Mouse (Mus musculus) stomach, embryonic 14.5 days (tissue): ENCODE results near the gene Tmem186. TPM values are rescaled to one million over a fixed set of nuclear protein-coding genes. Genes with fewer than 3 reads are reported as not detected.
A peak's percentile ranks its signal among the peaks of the same experiment; 100 is the strongest.

Experiments
- ATAC-seq: fragments of 200-750 bp; cut with Nextera tagmentation; 2 replicates; pipeline ENCODE4 v1.8.0; 2017; ENCODE audit warnings: low read depth, moderate TSS enrichment; ENCODE audit not compliant: insufficient number of reproducible peaks, insufficient read depth, low FRiP score
- H3K27ac ChIP-seq: fragments of 300-500 bp; sonication (generic); 2 replicates; pipeline ENCODE4 v1.5.1; 2014; ENCODE audit warnings: mild to moderate bottlenecking, low read length, moderate library complexity, mixed read lengths
- H3K27me3 ChIP-seq: fragments of 300-500 bp; sonication (generic); 2 replicates; pipeline ENCODE4 v1.6.1; 2014; ENCODE audit warnings: low read length, control low read depth, mixed read lengths; ENCODE audit not compliant: control insufficient read depth, insufficient read depth
- H3K36me3 ChIP-seq: fragments of 300-500 bp; sonication (generic); 2 replicates; pipeline ENCODE4 v1.6.1; 2014; ENCODE audit warnings: mild to moderate bottlenecking, control low read depth, low read length, moderate library complexity, mixed read lengths; ENCODE audit not compliant: control insufficient read depth, insufficient read depth
- H3K4me1 ChIP-seq: fragments of 300-500 bp; sonication (generic); 2 replicates; pipeline ENCODE4 v1.6.1; 2014; ENCODE audit warnings: low read length, control low read depth, mixed read lengths; ENCODE audit not compliant: control insufficient read depth, insufficient read depth
- H3K4me2 ChIP-seq: fragments of 300-500 bp; sonication (generic); replicated peaks from 2 replicates; pipeline ENCODE4 v1.6.1; 2014; ENCODE audit warnings: low read depth, low read length, control low read depth
- H3K4me3 ChIP-seq: fragments of 300-500 bp; sonication (generic); 2 replicates; pipeline ENCODE4 v1.5.1; 2014; ENCODE audit warnings: low read depth, low read length, control low read depth
- H3K9ac ChIP-seq: fragments of 300-500 bp; sonication (generic); replicated peaks from 2 replicates; pipeline ENCODE4 v1.6.1; 2014; ENCODE audit warnings: low read depth, mild to moderate bottlenecking, control low read depth, low read length, moderate library complexity, mixed read lengths
- H3K9me3 ChIP-seq: fragments of 300-500 bp; sonication (generic); 2 replicates; pipeline ENCODE4 v1.6.1; 2016; ENCODE audit warnings: low read depth, low read length, control low read depth; ENCODE audit not compliant: control insufficient read depth
- WGBS: fragments of 180-500 bp; shearing (Covaris S2); extraction: QIAGEN DNeasy Blood & Tissue Kit; methylation state at CpG from one replicate; pipeline ENCODE4 v1.1.7; 2014; 5-methylcytosine and 5-hydroxymethylcytosine counted together
- polyA plus RNA-seq: library from polyadenylated mRNA; unstranded; fragments of >200 nt; fragmentation: Nextera tagmentation; extraction: Ambion mirVana; gene quantifications from 2 replicates; pipeline ENCODE4 v1.2.1, GENCODE M21; 2014

The Tmem186 gene
- polyA plus RNA-seq: 12.1 and 12.3 TPM in 2 replicates

DNA sequence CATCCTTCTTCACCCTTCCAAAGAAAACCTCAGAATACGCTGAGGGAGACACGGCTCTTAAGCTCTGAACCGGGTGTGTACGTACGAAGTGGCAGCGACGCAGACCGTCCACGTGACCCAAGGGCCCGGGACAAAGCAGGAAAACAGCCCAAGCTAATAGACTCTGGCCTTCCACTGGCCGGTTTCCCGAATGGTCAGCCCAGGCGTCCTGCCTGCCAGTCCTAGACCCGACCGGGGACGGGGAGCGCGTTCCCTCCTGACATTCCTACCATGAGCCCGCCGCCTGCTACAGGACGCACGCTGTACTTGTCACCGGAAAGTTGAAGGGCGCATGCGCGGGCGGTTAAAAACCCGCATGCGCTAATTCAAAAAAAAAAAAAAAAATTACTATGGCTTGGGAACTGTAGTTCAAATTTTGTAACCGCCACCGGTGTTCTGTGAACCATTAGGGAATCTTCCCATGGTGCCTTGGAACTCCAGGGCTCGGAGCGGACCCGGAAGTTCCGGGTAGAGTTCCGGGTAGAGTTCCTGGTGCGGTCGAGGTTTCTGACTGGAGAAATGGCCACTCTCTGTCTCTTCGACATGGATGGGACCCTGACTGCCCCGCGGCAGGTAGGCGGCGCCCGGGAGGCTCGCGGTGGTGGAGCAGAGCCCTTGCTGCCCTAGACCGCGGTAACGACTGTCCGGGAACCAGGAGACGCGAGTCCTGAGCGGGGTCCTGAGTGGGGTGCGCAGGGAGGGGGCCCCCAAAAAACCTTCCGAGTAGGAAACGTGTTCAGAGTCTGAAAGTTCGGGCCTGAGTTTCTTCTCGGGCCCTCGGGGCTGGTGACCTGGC lies at the start of gene Tmem186, which contains the start of gene Pmm2:
Tmem186 (minus strand) TSS at position 496 of the 835 bp plus-strand sequence.
Pmm2 (plus strand) TSS at position 458 of the 835 bp plus-strand sequence.
- Histone ChIP-seq H3K4me1 (peaks cover 12% of the 10 kb centered on the region), H3K4me3 (peak within 1 kb of the TSS; percentile 85), H3K27ac (peak within 1 kb of the TSS; percentile 68), H3K36me3 (peaks cover 7% of the 10 kb centered on the region), H3K9ac (peak within 1 kb of the TSS; percentile 75), H3K4me2 (peak within 1 kb of the TSS; percentile 74), H3K9me3 (no peaks in the 10 kb centered on the region), H3K27me3 (no peaks in the 10 kb centered on the region)
- ATAC-seq: peak; percentile 91
- WGBS: under 1% methylated on average over 59 of the region's 59 CpGs

DNA sequence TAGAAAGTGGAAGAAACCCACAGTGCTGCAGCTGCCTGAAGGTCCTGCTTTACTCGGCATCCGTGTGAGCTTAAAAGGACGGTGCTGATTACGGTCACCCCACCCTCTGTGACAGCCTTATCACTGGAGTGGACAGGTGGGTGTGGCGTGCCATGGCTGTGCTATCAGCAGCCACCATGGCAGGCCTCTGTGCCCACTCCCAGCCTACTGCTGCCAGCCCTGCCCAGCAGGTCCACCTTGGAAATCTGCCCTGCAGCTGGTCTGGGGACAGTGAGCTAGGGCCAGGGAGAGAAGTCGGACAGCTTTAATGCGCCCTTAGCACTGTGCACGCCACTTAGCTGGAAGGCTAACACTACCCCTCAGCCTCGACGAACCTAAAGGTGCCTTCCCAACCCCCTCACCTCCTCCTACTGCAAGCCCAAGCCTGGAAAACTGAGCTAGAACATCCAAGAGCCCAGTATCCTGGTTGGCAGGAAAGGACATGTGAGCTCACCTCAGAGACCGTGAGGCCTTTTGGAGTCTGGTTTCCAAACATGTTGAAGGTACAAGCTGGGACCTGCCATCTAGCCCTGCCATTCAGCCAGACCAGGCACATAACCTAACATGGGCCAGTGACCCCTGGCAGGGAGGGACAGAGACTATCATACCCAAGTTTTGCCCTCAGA lies 49.5 kb upstream of the Tmem186 start:
- no peak overlapping the region for H3K4me2 ChIP-seq
- H3K9me3 ChIP-seq: no peaks in the 10 kb centered on the region
- WGBS: 66% methylated on average over 11 of the region's 11 CpGs
- no peak overlapping the region for H3K9ac ChIP-seq
- no peaks in the 10 kb centered on the region for H3K27me3 ChIP-seq
- H3K36me3 ChIP-seq: peaks cover 34% of the 10 kb centered on the region
- no peak overlapping the region for H3K4me3 ChIP-seq
- H3K4me1 ChIP-seq: 0 out of 2 replicates have a peak, but pooled peaks cover 5% of the 10 kb centered on the region
- H3K27ac ChIP-seq: no peak overlapping the region
- peak; percentile 76; the same call in 1 of the 2 replicates for ATAC-seq

DNA sequence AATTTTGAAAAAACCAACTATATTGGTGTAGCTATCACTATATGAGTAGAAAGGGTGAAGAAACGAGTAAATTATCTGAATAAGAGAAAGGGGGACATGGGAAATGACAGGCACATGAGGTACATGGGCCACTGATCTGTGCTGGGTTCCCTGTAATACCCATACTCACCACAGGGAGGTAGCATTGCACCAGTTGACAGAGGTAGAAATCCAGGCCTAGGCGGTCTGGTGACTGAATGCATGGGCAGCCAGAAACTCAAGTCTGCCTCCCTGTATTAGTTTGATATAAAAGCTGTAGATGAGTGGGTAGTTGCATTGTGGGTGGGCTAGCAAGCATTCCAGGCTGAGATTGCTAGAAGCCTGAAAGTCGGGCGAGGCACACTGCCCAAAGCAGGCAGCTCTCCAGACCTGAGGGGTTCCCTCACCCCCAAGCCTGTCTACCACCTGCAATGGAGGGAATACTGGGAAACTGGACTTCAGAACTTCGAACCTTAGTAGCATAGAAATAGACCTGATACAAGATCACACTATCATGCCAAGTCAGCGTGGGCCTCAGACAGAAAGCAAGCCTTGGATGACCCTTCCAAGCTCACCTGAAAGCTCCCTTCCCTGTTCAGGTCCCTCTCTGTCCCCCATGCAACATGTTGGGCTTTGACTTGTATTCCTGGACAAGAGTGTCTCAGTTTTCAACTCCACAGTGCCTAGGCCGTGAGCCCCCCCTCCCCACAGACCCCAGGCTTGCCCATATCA lies 48.8 kb upstream of the Tmem186 start:
- Histone ChIP-seq H3K27ac (no peak overlapping the region), H3K9ac (no peak overlapping the region), H3K4me2 (no peak overlapping the region), H3K27me3 (no peaks in the 10 kb centered on the region), H3K4me3 (no peak overlapping the region), H3K4me1 (0 out of 2 replicates have a peak, but pooled peaks cover 5% of the 10 kb centered on the region), H3K9me3 (no peaks in the 10 kb centered on the region), H3K36me3 (peaks cover 27% of the 10 kb centered on the region)
- 70% methylated on average over 7 of the region's 7 CpGs for WGBS
- ATAC-seq: peak; percentile 7; the same call in 1 of the 2 replicates

DNA sequence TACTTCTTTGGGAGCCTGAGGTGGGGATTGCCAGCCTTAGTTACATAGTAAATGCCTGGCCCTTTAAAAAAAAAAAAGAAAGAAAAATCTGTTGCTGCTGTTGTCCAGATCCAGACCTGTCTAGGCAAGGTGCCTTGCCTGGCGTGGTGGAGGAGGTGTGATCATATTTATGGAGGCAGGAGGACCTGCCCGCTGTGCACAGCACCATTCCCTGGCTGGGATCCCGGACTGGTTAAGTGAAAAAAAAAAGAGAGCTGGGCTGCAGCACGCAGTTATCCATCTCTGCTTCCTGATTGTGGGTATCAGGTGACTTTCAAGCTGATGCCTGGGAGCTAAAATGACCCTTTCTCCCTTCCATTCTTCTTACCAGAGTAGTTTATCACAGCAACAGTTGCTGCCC lies 47.6 kb upstream of the Tmem186 start:
- 58% methylated on average over 4 of the region's 4 CpGs for WGBS
- 0 out of 2 replicates have a peak, but pooled peaks cover 5% of the 10 kb centered on the region for H3K4me1 ChIP-seq
- H3K27me3 ChIP-seq: no peaks in the 10 kb centered on the region
- no peaks in the 10 kb centered on the region for H3K9me3 ChIP-seq
- H3K4me2 ChIP-seq: no peak overlapping the region
- H3K9ac ChIP-seq: no peak overlapping the region
- H3K4me3 ChIP-seq: no peak overlapping the region
- ATAC-seq: no peak
- no peak overlapping the region for H3K27ac ChIP-seq
- peaks cover 17% of the 10 kb centered on the region for H3K36me3 ChIP-seq

DNA sequence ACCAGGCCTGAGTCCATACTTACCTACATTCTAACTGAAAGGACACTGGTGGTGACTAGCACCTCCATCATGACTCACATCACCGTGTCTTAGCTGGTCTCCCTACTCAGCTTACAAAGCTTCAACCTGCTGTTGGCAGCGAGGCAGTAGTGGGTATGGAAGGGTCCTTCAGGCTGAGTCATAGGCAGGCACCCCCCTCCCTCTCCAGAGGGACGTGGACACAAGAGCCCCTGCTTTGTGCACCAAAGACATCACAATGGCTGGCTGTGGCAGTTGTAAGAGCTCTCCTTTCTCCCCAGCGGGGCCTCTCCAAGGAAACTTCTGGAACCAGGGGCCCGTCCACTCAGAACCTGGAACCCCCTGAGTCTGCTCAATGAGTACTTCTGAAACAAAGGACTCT lies 43.0 kb upstream of the Tmem186 start, which contains the start of gene Gm5767:
Gm5767 (plus strand) TSS at position 301 of the 400 bp plus-strand sequence.
- ATAC-seq: no peak
- Histone ChIP-seq H3K4me1 (no peaks in the 10 kb centered on the region), H3K36me3 (no peaks in the 10 kb centered on the region; the same call in 1 of the 2 replicates), H3K9ac (no peak within 1 kb of the TSS), H3K27me3 (no peaks in the 10 kb centered on the region), H3K27ac (no peak within 1 kb of the TSS), H3K4me2 (no peak within 1 kb of the TSS), H3K9me3 (no peaks in the 10 kb centered on the region), H3K4me3 (no peak within 1 kb of the TSS)
- 76% methylated on average over 5 of the region's 5 CpGs for WGBS

DNA sequence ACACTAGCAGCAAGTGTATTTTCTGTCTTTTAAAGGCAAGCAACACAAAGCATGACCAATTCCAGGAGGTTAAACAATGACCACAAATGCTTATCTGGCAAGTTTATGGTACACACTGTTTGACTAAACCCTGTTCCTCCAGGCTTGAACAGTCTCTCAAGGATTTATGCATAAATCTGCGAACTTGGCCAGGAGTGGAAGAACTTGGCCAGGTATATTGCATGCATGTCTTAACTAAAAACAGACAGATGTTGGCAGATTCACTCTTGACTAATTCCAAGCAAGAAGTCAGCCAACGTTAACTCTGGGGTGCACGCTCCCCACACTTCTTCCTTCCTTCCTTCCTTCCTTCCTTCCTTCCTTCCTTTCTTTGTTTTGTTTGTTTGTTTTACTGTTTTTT lies 42.3 kb upstream of the Tmem186 start:
- no peak for ATAC-seq
- no peaks in the 10 kb centered on the region for H3K27me3 ChIP-seq
- H3K9me3 ChIP-seq: no peaks in the 10 kb centered on the region
- no peak overlapping the region for H3K27ac ChIP-seq
- H3K4me2 ChIP-seq: no peak overlapping the region
- WGBS: 78% methylated on average over 3 of the region's 3 CpGs
- no peaks in the 10 kb centered on the region for H3K36me3 ChIP-seq
- H3K4me3 ChIP-seq: no peak overlapping the region
- H3K4me1 ChIP-seq: no peaks in the 10 kb centered on the region
- H3K9ac ChIP-seq: no peak overlapping the region

DNA sequence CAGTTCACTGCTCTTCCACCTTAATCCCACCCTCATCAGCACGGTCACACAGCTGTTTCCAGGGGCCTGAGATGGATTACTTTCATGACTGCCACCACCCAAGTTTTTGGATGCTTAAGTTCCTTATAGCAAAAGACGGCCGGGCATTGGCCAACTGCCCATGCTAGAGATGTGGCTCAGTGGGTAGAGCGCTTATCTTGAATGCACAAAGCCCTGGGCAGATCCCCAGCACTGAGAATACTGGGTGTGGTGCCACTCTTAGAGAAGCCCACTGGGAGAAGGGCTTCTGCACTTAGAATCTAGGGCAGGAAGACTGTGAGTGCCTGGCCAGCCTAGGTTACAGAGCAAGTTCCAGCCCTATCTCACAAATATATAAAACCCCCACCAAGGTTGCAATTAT lies 41.2 kb upstream of the Tmem186 start:
- H3K27ac ChIP-seq: no peak overlapping the region
- no peaks in the 10 kb centered on the region for H3K9me3 ChIP-seq
- no peak for ATAC-seq
- H3K4me3 ChIP-seq: no peak overlapping the region
- H3K36me3 ChIP-seq: no peaks in the 10 kb centered on the region
- no peak overlapping the region for H3K4me2 ChIP-seq
- no peaks in the 10 kb centered on the region for H3K27me3 ChIP-seq
- no peak overlapping the region for H3K9ac ChIP-seq
- H3K4me1 ChIP-seq: no peaks in the 10 kb centered on the region
- WGBS: 81% methylated on average over 4 of the region's 4 CpGs

DNA sequence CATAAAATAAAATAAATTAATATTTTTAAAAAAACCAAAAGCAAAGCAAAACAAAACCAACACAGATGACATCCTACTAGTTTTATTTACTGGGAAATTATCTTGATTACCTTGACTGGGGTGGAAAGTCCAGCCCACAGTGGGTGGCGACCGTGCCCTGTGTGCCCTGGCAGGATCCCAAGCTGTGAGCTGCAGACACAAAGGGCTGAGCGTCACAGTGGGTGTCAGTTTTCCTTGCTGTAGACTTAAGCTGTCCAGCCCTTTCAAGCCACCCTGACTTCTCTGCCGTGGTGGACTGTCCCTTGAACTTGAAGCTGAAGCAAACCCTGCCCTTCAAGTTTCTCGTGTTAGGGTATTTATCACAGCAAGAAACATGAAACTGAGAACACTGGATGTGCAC lies 40.5 kb upstream of the Tmem186 start:
- no peaks in the 10 kb centered on the region for H3K27me3 ChIP-seq
- H3K36me3 ChIP-seq: no peaks in the 10 kb centered on the region
- no peak overlapping the region for H3K4me3 ChIP-seq
- H3K4me1 ChIP-seq: no peaks in the 10 kb centered on the region
- ATAC-seq: no peak
- no peak overlapping the region for H3K4me2 ChIP-seq
- no peak overlapping the region for H3K9ac ChIP-seq
- H3K9me3 ChIP-seq: no peaks in the 10 kb centered on the region
- H3K27ac ChIP-seq: no peak overlapping the region
- WGBS: 62% methylated on average over 5 of the region's 5 CpGs
